Mouse (Mus musculus): ENCODE data around the gene Twf2. TPM values are rescaled to one million over a fixed set of nuclear protein-coding genes. Genes with fewer than 3 reads are reported as not detected.

The Twf2 gene
- total RNA-seq, 1 experiment from 2014 or later = 102 TPM

GRCm38 (mm10) chr9:106230734-106231106, 27.8 kb downstream of the Twf2 start:
- ATAC-seq (ENCODE audit: extremely low read depth, insufficient number of reproducible peaks, low FRiP score, poor library complexity, severe bottlenecking) = no peak

GRCm38 (mm10) chr9:106231220-106231619, 28.3 kb downstream of the Twf2 start:
- no peak for ATAC-seq (ENCODE audit: extremely low read depth, insufficient number of reproducible peaks, low FRiP score, poor library complexity, severe bottlenecking)

GRCm38 (mm10) chr9:106231816-106232215, 28.9 kb downstream of the Twf2 start:
- no peak for ATAC-seq (ENCODE audit: extremely low read depth, insufficient number of reproducible peaks, low FRiP score, poor library complexity, severe bottlenecking)

GRCm38 (mm10) chr9:106232956-106233355, 30.0 kb downstream of the Twf2 start:
- no peak for ATAC-seq (ENCODE audit: extremely low read depth, insufficient number of reproducible peaks, low FRiP score, poor library complexity, severe bottlenecking)

- no peak for ATAC-seq (ENCODE audit: extremely low read depth, insufficient number of reproducible peaks, low FRiP score, poor library complexity, severe bottlenecking)
Observed at GRCm38 (mm10) chr9:106233953-106234352, 31.0 kb downstream of the Twf2 start.

- ATAC-seq (ENCODE audit: extremely low read depth, insufficient number of reproducible peaks, low FRiP score, poor library complexity, severe bottlenecking) = no peak
Observed at GRCm38 (mm10) chr9:106235194-106235830, 32.4 kb downstream of the Twf2 start.

GRCm38 (mm10) chr9:106236156-106236817, 33.4 kb downstream of the Twf2 start:
- ATAC-seq (ENCODE audit: extremely low read depth, insufficient number of reproducible peaks, low FRiP score, poor library complexity, severe bottlenecking) = no peak

GRCm38 (mm10) chr9:106236818-106237211, 33.9 kb downstream of the Twf2 start:
- ATAC-seq (ENCODE audit: extremely low read depth, insufficient number of reproducible peaks, low FRiP score, poor library complexity, severe bottlenecking) = no peak

- no peak for ATAC-seq (ENCODE audit: extremely low read depth, insufficient number of reproducible peaks, low FRiP score, poor library complexity, severe bottlenecking)
Observed at GRCm38 (mm10) chr9:106237401-106237800, 34.5 kb downstream of the Twf2 start.

- no peak for ATAC-seq (ENCODE audit: extremely low read depth, insufficient number of reproducible peaks, low FRiP score, poor library complexity, severe bottlenecking)
Observed at GRCm38 (mm10) chr9:106237878-106238277, 35.0 kb downstream of the Twf2 start.

GRCm38 (mm10) chr9:106241541-106242164, 38.7 kb downstream of the Twf2 start:
- ATAC-seq (ENCODE audit: extremely low read depth, insufficient number of reproducible peaks, low FRiP score, poor library complexity, severe bottlenecking) = no peak

GRCm38 (mm10) chr9:106242813-106243488, 40.0 kb downstream of the Twf2 start:
- 0 out of 2 replicates have a peak, but pooled peaks have one; percentile 31 for ATAC-seq (ENCODE audit: extremely low read depth, insufficient number of reproducible peaks, low FRiP score, poor library complexity, severe bottlenecking)

GRCm38 (mm10) chr9:106249550-106249949, 46.6 kb downstream of the Twf2 start:
- ATAC-seq (ENCODE audit: extremely low read depth, insufficient number of reproducible peaks, low FRiP score, poor library complexity, severe bottlenecking) = no peak

GRCm38 (mm10) chr9:106250245-106250644, 47.3 kb downstream of the Twf2 start:
- ATAC-seq (ENCODE audit: extremely low read depth, insufficient number of reproducible peaks, low FRiP score, poor library complexity, severe bottlenecking) = no peak

GRCm38 (mm10) chr9:106251066-106251465, 48.2 kb downstream of the Twf2 start:
- no peak for ATAC-seq (ENCODE audit: extremely low read depth, insufficient number of reproducible peaks, low FRiP score, poor library complexity, severe bottlenecking)

GRCm38 (mm10) chr9:106254001-106254400, 51.1 kb downstream of the Twf2 start:
- ATAC-seq (ENCODE audit: extremely low read depth, insufficient number of reproducible peaks, low FRiP score, poor library complexity, severe bottlenecking) = no peak

- ATAC-seq (ENCODE audit: extremely low read depth, insufficient number of reproducible peaks, low FRiP score, poor library complexity, severe bottlenecking) = no peak
Observed at GRCm38 (mm10) chr9:106258412-106258811, 55.5 kb downstream of the Twf2 start.

- ATAC-seq (ENCODE audit: extremely low read depth, insufficient number of reproducible peaks, low FRiP score, poor library complexity, severe bottlenecking) = no peak
Observed at GRCm38 (mm10) chr9:106258990-106259389, 56.1 kb downstream of the Twf2 start.

GRCm38 (mm10) chr9:106261058-106261457, 58.1 kb downstream of the Twf2 start:
- peak; percentile 75 for ATAC-seq (ENCODE audit: extremely low read depth, insufficient number of reproducible peaks, low FRiP score, poor library complexity, severe bottlenecking)

- ATAC-seq (ENCODE audit: extremely low read depth, insufficient number of reproducible peaks, low FRiP score, poor library complexity, severe bottlenecking) = no peak
Observed at GRCm38 (mm10) chr9:106261491-106261890, 58.6 kb downstream of the Twf2 start.
